Mouse (Mus musculus) midbrain, embryonic 13.5 days (tissue): Measurements from ENCODE around the gene Sh3rf3. TPM values are rescaled to one million over a fixed set of nuclear protein-coding genes. Genes with fewer than 3 reads are reported as not detected.
A peak's percentile ranks its signal among the peaks of the same experiment; 100 is the strongest.

Experiments used
- ATAC-seq: fragments of 200-750 bp; cut with Nextera tagmentation; 2 replicates; pipeline ENCODE4 v1.8.0; 2017; ENCODE audit warnings: mild to moderate bottlenecking, moderate TSS enrichment, moderate library complexity
- H3K27ac ChIP-seq: fragments of 300-500 bp; sonication (generic); 2 replicates; pipeline ENCODE4 v1.5.1; 2015; ENCODE audit warnings: inconsistent platforms, mild to moderate bottlenecking, moderate library complexity
- H3K27me3 ChIP-seq: fragments of 300-500 bp; sonication (generic); 2 replicates; pipeline ENCODE4 v1.6.1; 2015; ENCODE audit warnings: mild to moderate bottlenecking, inconsistent platforms
- H3K36me3 ChIP-seq: fragments of 300-500 bp; sonication (generic); 2 replicates; pipeline ENCODE4 v1.6.1; 2015; ENCODE audit warnings: mild to moderate bottlenecking, inconsistent platforms
- H3K4me1 ChIP-seq: fragments of 300-500 bp; sonication (generic); replicated peaks from 2 replicates; pipeline ENCODE4 v1.6.1; 2015; ENCODE audit warnings: inconsistent platforms
- H3K4me2 ChIP-seq: fragments of 300-500 bp; sonication (generic); replicated peaks from 2 replicates; pipeline ENCODE4 v1.6.1; 2015; ENCODE audit warnings: moderate library complexity, mild to moderate bottlenecking, inconsistent platforms
- H3K4me3 ChIP-seq: fragments of 300-500 bp; sonication (generic); replicated peaks from 2 replicates; pipeline ENCODE4 v1.5.1; 2015; ENCODE audit warnings: mild to moderate bottlenecking, inconsistent platforms
- H3K9ac ChIP-seq: fragments of 300-500 bp; sonication (generic); replicated peaks from 2 replicates; pipeline ENCODE4 v1.6.1; 2015; ENCODE audit warnings: mild to moderate bottlenecking, inconsistent platforms
- H3K9me3 ChIP-seq: fragments of 300-500 bp; sonication (generic); 2 replicates; pipeline ENCODE4 v1.6.1; 2016; ENCODE audit warnings: mild to moderate bottlenecking, inconsistent platforms
- WGBS: fragments of 180-500 bp; shearing (Covaris S2); methylation state at CpG from one replicate; pipeline ENCODE4 v1.1.7; 2015; 5-methylcytosine and 5-hydroxymethylcytosine counted together
- polyA plus RNA-seq: library from polyadenylated mRNA; unstranded; fragments of >200 nt; fragmentation: Nextera tagmentation; extraction: Ambion mirVana; gene quantifications from 2 replicates; pipeline ENCODE4 v1.2.1, GENCODE M21; 2015

The Sh3rf3 gene
- polyA plus RNA-seq, 1 experiment from 2014 or later, result 2.1 TPM

- Histone ChIP-seq H3K4me1 (no peaks in the 10 kb centered on the region), H3K36me3 (no peaks in the 10 kb centered on the region), H3K27ac (no peak overlapping the region), H3K27me3 (no peaks in the 10 kb centered on the region), H3K9ac (no peak overlapping the region), H3K4me2 (no peak overlapping the region), H3K4me3 (no peak overlapping the region), H3K9me3 (no peaks in the 10 kb centered on the region)
- 91% methylated on average over 2 of the region's 2 CpGs for WGBS
- no peak for ATAC-seq
Observed at GRCm38 (mm10) chr10:59119811-59120210, 306.7 kb downstream of the Sh3rf3 start.

- Histone ChIP-seq H3K4me3 (no peak overlapping the region), H3K27me3 (no peaks in the 10 kb centered on the region), H3K4me1 (no peaks in the 10 kb centered on the region), H3K36me3 (no peaks in the 10 kb centered on the region), H3K9ac (no peak overlapping the region), H3K4me2 (no peak overlapping the region), H3K9me3 (no peaks in the 10 kb centered on the region), H3K27ac (no peak overlapping the region)
- WGBS, result 90% methylated on average over 2 of the region's 2 CpGs
- ATAC-seq, result no peak
Observed at GRCm38 (mm10) chr10:59125497-59125896, 312.3 kb downstream of the Sh3rf3 start.

GRCm38 (mm10) chr10:59127637-59128036, 314.5 kb downstream of the Sh3rf3 start:
- Histone ChIP-seq H3K4me1 (no peaks in the 10 kb centered on the region), H3K27ac (no peak overlapping the region), H3K9ac (no peak overlapping the region), H3K9me3 (no peaks in the 10 kb centered on the region), H3K4me3 (no peak overlapping the region), H3K4me2 (no peak overlapping the region), H3K36me3 (no peaks in the 10 kb centered on the region), H3K27me3 (no peaks in the 10 kb centered on the region)
- no peak for ATAC-seq
- WGBS, result 78% methylated on average over 6 of the region's 6 CpGs

- peaks cover 10% of the 10 kb centered on the region for H3K4me1 ChIP-seq
- 82% methylated on average over 20 of the region's 20 CpGs for WGBS
- no peak overlapping the region for H3K4me2 ChIP-seq
- H3K9me3 ChIP-seq, result no peaks in the 10 kb centered on the region
- H3K27me3 ChIP-seq, result no peaks in the 10 kb centered on the region
- H3K36me3 ChIP-seq, result no peaks in the 10 kb centered on the region
- H3K27ac ChIP-seq, result no peak overlapping the region
- ATAC-seq, result no peak
- H3K4me3 ChIP-seq, result no peak overlapping the region
- no peak overlapping the region for H3K9ac ChIP-seq
Observed at GRCm38 (mm10) chr10:59131926-59132628, 318.9 kb downstream of the Sh3rf3 start.

- H3K27ac ChIP-seq, result no peak overlapping the region
Observed at GRCm38 (mm10) chr10:59133478-59134009, 320.4 kb downstream of the Sh3rf3 start.

GRCm38 (mm10) chr10:59149956-59150383, 336.8 kb downstream of the Sh3rf3 start:
- Histone ChIP-seq H3K9me3 (no peaks in the 10 kb centered on the region), H3K27me3 (no peaks in the 10 kb centered on the region; the same call in 1 of the 2 replicates), H3K36me3 (no peaks in the 10 kb centered on the region), H3K9ac (no peak overlapping the region), H3K4me3 (no peak overlapping the region), H3K4me1 (no peaks in the 10 kb centered on the region), H3K27ac (no peak overlapping the region), H3K4me2 (no peak overlapping the region)
- 17% methylated on average over 8 of the region's 8 CpGs for WGBS
- peak; percentile 83 for ATAC-seq

More at GRCm38 (mm10) chr10:59133478-59134009, 320.4 kb downstream of the Sh3rf3 start:
- 53% methylated on average over 8 of the region's 8 CpGs for WGBS
- no peaks in the 10 kb centered on the region for H3K27me3 ChIP-seq
- H3K4me2 ChIP-seq, result no peak overlapping the region
- H3K9me3 ChIP-seq, result no peaks in the 10 kb centered on the region
- H3K36me3 ChIP-seq, result no peaks in the 10 kb centered on the region
- peaks cover 10% of the 10 kb centered on the region for H3K4me1 ChIP-seq
- no peak for ATAC-seq
- no peak overlapping the region for H3K4me3 ChIP-seq
- H3K9ac ChIP-seq, result no peak overlapping the region

GRCm38 (mm10) chr10:59150938-59151657, 337.9 kb downstream of the Sh3rf3 start:
- Histone ChIP-seq H3K4me2 (no peak overlapping the region), H3K4me1 (no peaks in the 10 kb centered on the region), H3K9ac (no peak overlapping the region), H3K27ac (no peak overlapping the region), H3K36me3 (no peaks in the 10 kb centered on the region), H3K27me3 (no peaks in the 10 kb centered on the region; the same call in 1 of the 2 replicates), H3K4me3 (no peak overlapping the region), H3K9me3 (no peaks in the 10 kb centered on the region)
- WGBS, result 91% methylated on average over 10 of the region's 10 CpGs
- no peak for ATAC-seq

GRCm38 (mm10) chr10:59152544-59153081, 339.5 kb downstream of the Sh3rf3 start:
- no peak for ATAC-seq
- no peak overlapping the region for H3K4me2 ChIP-seq
- H3K27ac ChIP-seq, result no peak overlapping the region
- no peaks in the 10 kb centered on the region; the same call in 1 of the 2 replicates for H3K27me3 ChIP-seq
- H3K4me3 ChIP-seq, result no peak overlapping the region
- H3K9me3 ChIP-seq, result no peaks in the 10 kb centered on the region
- WGBS, result 79% methylated on average over 5 of the region's 5 CpGs
- H3K4me1 ChIP-seq, result no peaks in the 10 kb centered on the region
- no peaks in the 10 kb centered on the region for H3K36me3 ChIP-seq
- no peak overlapping the region for H3K9ac ChIP-seq

- no peaks in the 10 kb centered on the region for H3K27me3 ChIP-seq
- 81% methylated on average over 3 of the region's 3 CpGs for WGBS
- H3K27ac ChIP-seq, result no peak overlapping the region
- no peak overlapping the region for H3K9ac ChIP-seq
- no peak overlapping the region for H3K4me3 ChIP-seq
- ATAC-seq, result no peak
- no peaks in the 10 kb centered on the region for H3K4me1 ChIP-seq
- no peak overlapping the region for H3K4me2 ChIP-seq
- peaks cover 3% of the 10 kb centered on the region; the same call in 1 of the 2 replicates for H3K36me3 ChIP-seq
- H3K9me3 ChIP-seq, result no peaks in the 10 kb centered on the region
Observed at GRCm38 (mm10) chr10:59158627-59159026, 345.5 kb downstream of the Sh3rf3 start.

- Histone ChIP-seq H3K36me3 (peaks cover 12% of the 10 kb centered on the region), H3K4me2 (no peak overlapping the region), H3K9ac (no peak overlapping the region), H3K4me3 (no peak overlapping the region), H3K27me3 (no peaks in the 10 kb centered on the region), H3K9me3 (no peaks in the 10 kb centered on the region), H3K4me1 (no peaks in the 10 kb centered on the region), H3K27ac (no peak overlapping the region)
- 69% methylated on average over 4 of the region's 4 CpGs for WGBS
- ATAC-seq, result no peak
Observed at GRCm38 (mm10) chr10:59162185-59162897, 349.2 kb downstream of the Sh3rf3 start.

- Histone ChIP-seq H3K27ac (no peak overlapping the region), H3K36me3 (peaks cover 15% of the 10 kb centered on the region), H3K9me3 (no peaks in the 10 kb centered on the region), H3K27me3 (no peaks in the 10 kb centered on the region), H3K4me1 (no peaks in the 10 kb centered on the region), H3K4me3 (no peak overlapping the region), H3K9ac (no peak overlapping the region), H3K4me2 (no peak overlapping the region)
- WGBS, result 78% methylated on average over 14 of the region's 14 CpGs
- no peak for ATAC-seq
Observed at GRCm38 (mm10) chr10:59166104-59166944, 353.2 kb downstream of the Sh3rf3 start.
